Mouse (Mus musculus) retina, postnatal 1 day (tissue): ENCODE measurements around the gene Nucks1.

Experiments used
- DNase-seq: peaks from one replicate; pipeline ENCODE4 v3.0.0-alpha.2; 2012

The Nucks1 gene

DNA sequence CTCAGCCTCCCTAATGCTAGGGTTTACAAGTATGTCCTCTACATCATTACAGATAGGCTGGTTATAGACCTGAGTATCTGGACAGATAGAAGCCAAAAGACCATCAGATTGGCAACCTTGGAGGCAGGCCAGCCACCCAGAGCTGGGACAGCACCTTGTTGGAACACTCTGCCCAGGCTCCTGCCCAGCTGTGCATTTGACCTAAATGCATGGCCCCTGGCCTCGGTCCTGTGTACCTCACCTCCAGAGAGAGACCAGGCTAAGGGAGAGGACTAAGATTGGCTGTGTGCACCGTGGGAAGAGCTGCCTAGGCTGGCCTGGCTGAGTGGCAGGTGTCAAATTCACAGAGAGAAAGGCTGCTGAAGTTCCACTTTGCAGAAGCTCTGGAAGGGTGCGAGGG is 58.2 kb downstream of the Nucks1 start:
- no peak for DNase-seq

DNA sequence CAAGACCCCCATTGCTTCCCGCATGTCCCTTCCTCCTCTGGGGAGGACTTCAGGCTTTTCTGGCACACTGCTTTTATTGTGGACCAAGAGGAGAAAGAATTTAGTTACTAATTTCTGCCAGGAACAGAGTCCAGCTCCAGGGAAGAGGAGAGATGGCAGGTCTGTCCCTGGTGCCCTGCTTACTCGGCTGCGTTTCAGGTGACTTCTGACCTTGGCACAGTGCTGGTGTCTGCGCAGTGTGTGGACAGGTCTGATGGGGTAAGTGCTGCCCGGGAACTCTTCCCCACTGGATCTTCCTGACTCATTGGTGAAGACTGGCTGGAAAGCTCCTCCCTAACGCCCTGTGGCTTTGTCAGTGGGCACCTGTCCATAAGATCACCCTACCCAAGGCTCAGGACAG is 58.6 kb downstream of the Nucks1 start:
- DNase-seq: no peak

DNA sequence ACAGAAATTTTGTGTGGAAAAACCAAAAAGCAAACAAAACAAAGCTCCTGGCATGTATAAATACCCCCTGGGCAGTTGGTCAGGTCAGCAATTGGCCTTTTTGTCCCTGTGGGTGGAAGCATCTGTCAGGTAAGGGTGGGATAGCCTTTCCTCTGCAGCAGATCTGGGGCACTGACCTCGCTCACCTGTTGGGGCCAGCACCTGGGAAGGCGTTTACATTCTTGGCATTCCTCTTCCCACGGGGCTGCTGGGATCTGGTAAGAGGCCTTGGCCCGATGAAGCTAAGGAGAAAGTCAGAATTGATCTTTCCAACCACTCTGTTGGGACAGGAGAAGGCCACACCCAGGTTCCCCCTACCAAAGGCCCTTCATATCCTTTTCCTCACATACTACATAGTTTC is 59.5 kb downstream of the Nucks1 start:
- DNase-seq: no peak

DNA sequence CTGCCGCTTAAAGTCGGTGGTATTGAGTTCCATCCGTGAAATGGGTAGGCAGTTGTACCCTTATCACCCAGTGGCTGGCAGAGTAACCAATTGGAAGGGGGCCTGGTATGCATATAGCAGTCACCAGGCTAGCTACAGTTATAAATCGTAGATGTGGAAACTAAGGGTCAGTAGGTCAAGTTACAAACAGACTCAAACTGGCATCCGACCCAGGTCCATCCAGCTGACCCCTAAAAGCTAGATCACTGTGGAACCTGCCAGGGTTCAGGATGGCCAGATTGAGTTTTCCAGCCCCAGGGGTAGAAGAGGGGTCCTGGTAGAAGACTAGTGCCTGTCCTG is 60.0 kb downstream of the Nucks1 start:
- no peak for DNase-seq

DNA sequence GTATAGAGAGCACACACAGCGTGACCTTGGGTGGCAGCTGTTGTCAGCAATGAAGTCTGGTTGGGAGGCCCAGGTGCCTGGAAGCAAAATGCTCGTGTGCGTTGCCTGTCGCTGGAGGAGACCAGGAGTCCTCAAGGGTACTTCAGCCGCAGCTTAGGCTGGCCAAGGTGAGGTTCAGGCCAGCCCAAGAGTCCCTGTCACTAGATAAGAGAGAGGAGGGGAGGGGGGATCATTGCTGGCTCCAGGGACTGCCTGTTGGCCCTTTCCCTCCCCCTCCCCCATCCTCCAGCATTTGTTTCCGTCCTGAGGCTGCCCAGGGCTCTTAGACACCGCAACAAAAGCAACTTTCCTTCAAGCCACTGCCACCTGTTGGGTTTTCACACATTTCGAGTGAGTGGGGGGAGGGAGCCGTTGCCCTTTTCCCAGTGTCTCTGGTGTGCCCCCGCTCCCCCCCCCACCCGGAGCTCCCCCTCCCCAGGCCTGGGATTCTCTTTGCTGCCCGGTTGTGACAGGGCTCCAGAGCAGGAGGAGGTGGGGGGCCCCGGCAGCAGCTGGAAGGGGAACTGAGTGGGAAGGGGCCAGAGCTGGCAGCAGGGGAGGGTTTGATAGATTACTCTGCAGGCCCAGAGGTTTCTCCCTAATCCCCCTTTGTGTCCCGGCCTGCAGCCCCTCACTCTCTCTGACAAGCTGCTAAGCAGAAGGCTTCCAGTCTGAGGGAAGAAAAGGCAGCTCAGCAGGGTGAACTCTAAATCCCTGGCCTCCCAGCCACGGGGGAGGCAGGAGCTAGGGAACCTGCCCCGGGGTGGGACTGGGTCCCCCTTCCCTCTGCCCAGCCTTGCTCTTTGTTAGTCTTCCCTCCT is 60.6 kb downstream of the Nucks1 start:
- DNase-seq: peak; percentile 74

DNA sequence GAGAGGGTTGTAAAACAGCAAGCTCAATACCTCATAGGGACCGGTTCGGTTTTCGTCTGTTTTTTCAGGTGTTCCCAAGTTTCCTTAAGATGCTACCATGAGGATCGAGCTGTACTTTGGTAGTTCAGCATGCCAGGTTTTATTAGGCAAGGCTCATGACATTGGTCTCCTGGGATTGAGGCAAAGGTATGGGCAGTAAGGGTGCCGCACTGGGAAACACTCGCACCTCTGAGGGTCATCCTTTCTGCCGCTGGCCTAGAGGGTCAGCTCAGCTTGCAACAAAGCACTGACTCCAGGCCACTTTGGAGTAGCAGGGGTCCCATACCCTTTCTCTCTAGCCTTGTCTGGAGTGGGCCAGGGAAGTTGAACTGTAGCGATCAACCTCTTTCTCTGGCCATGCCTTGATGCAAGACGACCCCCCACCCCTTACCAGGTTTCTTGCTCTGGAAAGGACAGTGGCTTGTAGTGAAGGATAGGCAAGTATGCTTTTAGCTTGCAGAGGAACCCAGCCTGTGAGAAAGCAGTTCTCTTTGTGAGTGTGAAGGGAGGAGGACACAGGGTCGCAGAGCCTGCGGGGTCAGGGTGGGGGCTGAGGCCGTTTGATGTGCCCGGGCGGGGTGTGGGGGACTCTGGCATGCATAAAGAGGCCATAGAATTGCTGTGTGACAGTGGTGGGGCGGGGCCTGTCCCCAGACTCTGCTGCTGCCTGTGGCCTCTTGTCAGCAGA is 61.6 kb downstream of the Nucks1 start:
- DNase-seq: peak; percentile 66

DNA sequence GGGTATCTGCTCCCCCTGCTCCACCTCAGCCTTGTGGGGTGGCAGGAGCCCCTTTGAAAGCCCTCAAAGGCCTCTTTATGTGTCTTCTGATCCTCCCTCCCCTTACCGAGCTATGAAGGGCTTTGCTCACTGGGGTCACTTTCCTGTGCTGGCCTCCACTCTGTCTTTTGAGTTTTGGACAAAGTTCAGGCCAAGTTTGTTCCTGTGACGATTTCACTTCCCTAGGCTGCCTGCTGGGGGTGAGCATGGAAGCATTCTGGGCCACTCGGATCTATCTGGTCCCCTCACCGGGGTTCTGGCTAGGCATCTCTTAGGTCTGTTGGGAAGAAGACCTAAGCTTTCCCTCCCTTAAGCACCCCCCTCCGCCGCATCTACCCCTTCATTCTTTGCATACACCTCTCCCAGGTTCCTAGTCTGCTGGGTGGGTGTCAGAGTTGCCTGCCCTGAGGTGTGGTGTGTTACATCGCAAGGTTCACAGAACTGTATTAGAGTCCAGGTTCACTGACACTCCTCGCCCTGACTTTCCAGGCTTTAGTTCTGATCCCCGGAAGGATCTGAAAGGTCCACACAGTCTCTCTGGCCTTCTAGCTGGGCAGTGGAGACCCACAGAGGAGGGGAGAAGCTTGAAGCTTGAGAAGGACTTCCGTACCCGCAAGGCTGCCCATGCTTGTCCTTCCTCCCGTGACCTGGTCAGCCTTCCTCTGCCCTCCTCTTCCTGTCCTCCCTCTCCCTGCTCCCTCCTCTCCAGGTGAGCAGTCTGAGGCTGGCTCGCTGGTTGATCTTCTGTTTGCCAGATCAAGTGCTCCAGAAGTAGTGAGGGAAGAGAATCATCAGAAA is 62.4 kb downstream of the Nucks1 start:
- no peak for DNase-seq

DNA sequence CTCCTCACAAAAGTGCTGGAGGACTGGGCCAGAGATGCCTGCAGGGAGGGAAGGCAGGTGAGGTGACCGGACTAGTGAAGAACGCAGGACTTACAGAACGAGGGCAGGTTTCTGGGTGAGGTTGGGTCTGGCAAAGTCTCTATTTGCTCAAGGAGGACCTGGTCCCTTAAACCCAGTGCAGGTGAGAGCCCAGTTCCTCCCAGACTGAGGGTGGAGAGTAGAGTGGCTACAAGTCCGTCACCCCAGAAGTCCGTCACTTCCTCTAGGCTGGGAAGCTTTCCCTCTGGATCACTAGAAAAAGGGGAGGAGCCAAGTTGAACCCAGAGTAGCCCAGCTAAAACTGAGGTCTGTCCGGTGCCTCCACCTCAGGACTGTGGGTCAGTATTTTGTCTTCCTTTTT is 63.7 kb downstream of the Nucks1 start:
- no peak for DNase-seq

DNA sequence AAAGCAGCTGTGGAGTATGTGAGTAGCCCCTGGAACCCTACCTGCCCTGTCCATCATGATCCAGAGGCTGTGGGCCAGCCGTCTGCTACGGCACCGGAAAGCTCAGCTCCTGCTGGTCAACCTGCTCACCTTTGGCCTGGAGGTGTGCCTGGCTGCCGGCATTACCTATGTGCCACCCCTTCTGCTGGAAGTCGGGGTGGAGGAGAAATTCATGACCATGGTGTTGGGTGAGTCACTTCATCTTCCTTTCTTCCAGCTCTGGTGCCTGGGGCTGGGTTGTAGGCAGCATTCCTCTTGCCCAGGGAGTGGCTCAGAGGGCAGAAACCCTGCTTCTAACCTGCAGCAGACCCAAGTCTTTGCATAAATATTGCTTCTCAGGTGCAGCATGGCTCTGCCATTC is 66.6 kb downstream of the Nucks1 start:
- DNase-seq: no peak

DNA sequence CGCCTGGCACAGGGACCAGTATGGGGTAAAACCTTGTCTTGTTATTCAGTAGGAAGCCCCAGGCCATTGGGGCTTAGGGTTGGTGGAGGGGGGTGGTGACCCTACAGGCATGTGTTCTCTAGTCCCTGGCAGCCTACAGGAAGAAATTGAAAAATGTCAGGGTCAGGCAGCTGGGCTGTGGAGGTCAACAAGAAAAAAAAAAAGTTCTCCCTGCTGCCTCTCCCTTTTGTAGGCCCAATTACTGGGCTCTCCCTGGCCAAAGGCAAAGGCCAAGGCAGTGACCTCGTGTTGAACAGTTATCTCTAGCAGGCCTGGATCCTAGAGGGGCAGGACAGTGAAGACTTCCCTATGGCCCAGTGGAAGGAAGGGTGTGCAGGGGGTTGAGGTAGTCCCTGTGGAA is 70.1 kb downstream of the Nucks1 start:
- DNase-seq: no peak

DNA sequence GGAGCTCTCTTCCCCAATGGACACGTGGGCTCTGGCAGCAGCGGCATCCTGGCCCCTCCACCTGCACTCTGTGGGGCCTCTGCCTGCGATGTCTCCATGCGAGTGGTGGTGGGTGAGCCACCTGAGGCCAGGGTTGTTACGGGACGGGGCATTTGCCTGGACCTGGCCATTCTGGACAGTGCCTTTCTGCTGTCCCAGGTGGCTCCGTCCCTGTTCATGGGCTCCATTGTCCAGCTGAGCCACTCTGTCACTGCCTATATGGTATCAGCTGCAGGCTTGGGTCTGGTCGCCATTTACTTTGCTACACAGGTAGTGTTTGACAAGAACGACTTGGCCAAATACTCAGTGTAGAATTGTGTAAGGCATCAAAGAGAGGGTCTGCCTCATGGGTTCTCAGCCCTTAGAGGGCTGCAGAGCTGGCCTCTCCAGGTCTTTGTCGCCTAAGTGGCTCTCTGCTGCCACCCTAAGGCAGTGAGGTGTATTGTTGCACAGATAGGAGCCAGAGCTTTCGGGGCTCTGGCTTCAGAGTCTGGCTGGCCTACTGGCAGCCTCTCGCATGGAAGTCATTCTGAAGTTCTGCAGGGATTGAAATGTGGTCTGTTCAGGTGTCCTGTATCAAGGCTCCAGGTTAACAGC is 71.2 kb downstream of the Nucks1 start:
- peak; percentile 86 for DNase-seq

DNA sequence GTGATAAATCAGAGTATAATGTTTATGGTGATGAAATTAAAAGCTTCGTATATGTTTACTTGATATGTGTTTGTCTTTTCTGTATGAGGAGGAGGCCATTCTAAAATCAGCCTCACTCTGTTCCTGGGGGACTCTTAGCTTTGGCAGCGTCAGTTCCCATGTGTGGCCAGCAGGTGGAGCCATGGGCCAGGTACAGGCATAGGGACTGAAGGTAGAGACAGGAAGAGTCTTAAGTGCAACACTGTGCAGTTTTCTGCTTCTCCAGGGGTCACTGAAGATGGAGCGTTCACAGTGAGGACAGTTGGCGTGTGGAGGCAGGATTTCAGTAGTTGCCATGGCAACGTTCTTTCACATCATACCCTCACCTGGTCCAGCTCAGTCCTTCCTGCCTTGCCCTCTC is 72.6 kb downstream of the Nucks1 start:
- peak; percentile 75 for DNase-seq

DNA sequence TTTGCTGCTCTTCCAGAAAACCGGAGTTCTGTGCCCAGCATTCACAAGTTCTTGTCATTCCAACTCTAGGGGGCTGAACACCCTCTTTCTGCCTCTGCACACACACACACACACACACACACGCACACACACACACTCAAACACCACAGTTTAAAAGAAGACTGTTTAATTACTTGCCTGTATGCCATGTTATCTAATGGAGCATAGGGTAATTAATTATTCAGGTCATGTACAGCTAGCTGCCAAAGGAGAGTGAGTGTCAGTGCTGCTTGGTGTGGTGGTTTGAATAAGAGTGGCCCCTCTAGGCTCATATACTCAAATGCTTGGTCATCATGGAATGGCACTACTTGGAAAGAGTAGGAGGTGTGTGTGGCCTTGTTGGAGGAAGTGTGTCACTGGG is 73.5 kb downstream of the Nucks1 start:
- DNase-seq: peak; percentile 76
